Mouse (Mus musculus) lung, embryonic 14.5 days (tissue): ENCODE data around the gene Skil. TPM values are rescaled to one million over a fixed set of nuclear protein-coding genes. Genes with fewer than 3 reads are reported as not detected.

Experiments used
- ATAC-seq: fragments of 200-750 bp; cut with Nextera tagmentation; 2 replicates; pipeline ENCODE4 v1.8.0; 2017; ENCODE audit warnings: mild to moderate bottlenecking, moderate TSS enrichment, moderate library complexity; ENCODE audit not compliant: insufficient read depth
- DNase-seq: peaks from one replicate; pipeline ENCODE4 v3.0.0-alpha.2; 2015
- H3K27ac ChIP-seq: fragments of 300-500 bp; sonication (generic); 2 replicates; pipeline ENCODE4 v1.5.1; 2014; ENCODE audit warnings: low read depth, mild to moderate bottlenecking, moderate library complexity
- H3K27me3 ChIP-seq: fragments of 300-500 bp; sonication (generic); 2 replicates; pipeline ENCODE4 v1.6.1; 2014; ENCODE audit warnings: low read length, control low read depth; ENCODE audit not compliant: insufficient read depth
- H3K36me3 ChIP-seq: fragments of 300-500 bp; sonication (generic); 2 replicates; pipeline ENCODE4 v1.6.1; 2014; ENCODE audit warnings: control low read depth; ENCODE audit not compliant: insufficient read depth
- H3K4me1 ChIP-seq: fragments of 300-500 bp; sonication (generic); 2 replicates; pipeline ENCODE4 v1.6.1; 2014; ENCODE audit warnings: antibody characterized with exemption, control low read depth; ENCODE audit not compliant: insufficient read depth
- H3K4me2 ChIP-seq: fragments of 300-500 bp; sonication (generic); 2 replicates; pipeline ENCODE4 v1.6.1; 2014; ENCODE audit warnings: mild to moderate bottlenecking
- H3K4me3 ChIP-seq: fragments of 300-500 bp; sonication (generic); 2 replicates; pipeline ENCODE4 v1.5.1; 2014; ENCODE audit warnings: low read depth, low read length
- H3K9ac ChIP-seq: fragments of 300-500 bp; sonication (generic); 2 replicates; pipeline ENCODE4 v1.6.1; 2014
- H3K9me3 ChIP-seq: fragments of 300-500 bp; sonication (generic); 2 replicates; pipeline ENCODE4 v1.6.1; 2016; ENCODE audit warnings: low read depth, low read length, control low read depth
- CTCF ChIP-seq: IDR thresholded peaks from 2 replicates; pipeline ENCODE4 v1.5.1; 2016; ENCODE audit warnings: antibody characterized with exemption, low read depth
- WGBS: fragments of 180-500 bp; shearing (Covaris S2); extraction: QIAGEN DNeasy Blood & Tissue Kit; methylation state at CpG from one replicate; pipeline ENCODE4 v1.1.7; 2014; 5-methylcytosine and 5-hydroxymethylcytosine counted together
- polyA plus RNA-seq: library from polyadenylated mRNA; unstranded; fragments of >200 nt; fragmentation: Nextera tagmentation; extraction: Ambion mirVana; gene quantifications from 2 replicates; pipeline ENCODE4 v1.2.1, GENCODE M21; 2014

The Skil gene
- polyA plus RNA-seq, 1 experiment from 2014 or later = 24.0 TPM

DNA sequence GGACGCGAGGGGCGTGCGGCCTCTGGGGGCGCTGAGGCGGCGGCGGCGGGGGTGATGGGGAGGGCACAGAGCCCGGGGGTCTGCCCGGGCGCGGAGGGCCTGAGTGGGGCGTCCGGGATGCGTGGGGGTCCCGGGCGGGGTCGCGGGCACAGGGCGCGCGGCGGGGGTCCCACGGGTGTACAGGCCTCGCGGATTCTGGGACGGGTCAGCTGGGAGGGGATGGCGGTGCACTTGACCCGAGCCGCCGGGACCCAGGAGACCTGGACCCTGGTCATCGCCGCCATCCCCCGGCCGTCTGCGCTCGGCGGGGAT lies 277 bp downstream of the Skil start:
- Histone ChIP-seq H3K4me2 (peak overlapping the region; percentile 59), H3K4me3 (peak overlapping the region; percentile 91), H3K9me3 (no peaks in the 10 kb centered on the region), H3K9ac (peak overlapping the region; percentile 94), H3K27ac (peak overlapping the region; percentile 99), H3K4me1 (peaks cover 19% of the 10 kb centered on the region), H3K36me3 (peaks cover 15% of the 10 kb centered on the region; the same call in 1 of the 2 replicates), H3K27me3 (no peaks in the 10 kb centered on the region)
- DNase-seq (no peak), ATAC-seq (peak; percentile 44)
- WGBS = 1% methylated on average over 33 of the region's 39 CpGs
- no peak for TF ChIP-seq CTCF

DNA sequence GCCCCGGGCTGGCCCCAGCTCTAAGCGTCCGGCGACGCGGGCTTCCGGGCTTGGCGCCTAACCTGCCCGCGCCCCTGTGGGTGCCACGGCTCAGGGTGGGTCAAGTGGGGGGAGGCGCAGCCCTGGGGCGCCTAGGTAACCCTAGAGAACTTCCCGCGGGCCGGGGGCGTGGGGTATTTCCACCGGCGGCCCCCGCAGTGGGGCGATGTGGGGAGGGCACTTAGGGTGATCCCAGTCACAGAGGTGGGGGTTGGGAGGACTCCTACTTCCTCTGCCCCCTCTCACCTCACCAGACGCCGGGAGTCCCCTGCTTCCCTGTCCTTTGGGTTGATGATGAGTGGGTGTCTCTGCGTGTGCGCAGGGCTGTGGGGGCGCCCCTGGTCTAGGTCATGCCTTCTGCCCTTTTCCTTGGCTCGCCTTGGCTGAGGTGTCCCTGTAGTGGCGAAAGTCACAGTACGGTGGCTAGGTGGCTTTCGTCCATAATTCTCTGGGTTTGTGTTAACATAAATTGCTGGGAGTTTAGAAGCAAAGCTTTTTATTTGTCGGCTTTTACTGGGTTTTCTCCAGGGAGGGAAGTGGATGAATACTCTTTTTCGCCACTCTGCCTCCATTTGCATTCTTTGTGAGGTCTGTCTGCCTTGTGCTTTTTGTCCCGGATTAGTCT lies 765 bp downstream of the Skil start:
- WGBS = under 1% methylated on average over 33 of the region's 33 CpGs
- H3K36me3 ChIP-seq = peaks cover 15% of the 10 kb centered on the region; the same call in 1 of the 2 replicates
- ATAC-seq = peak; percentile 0; the same call in 1 of the 2 replicates

GRCm38 (mm10) chr3:31096155-31097101 lies 1.6 kb downstream of the Skil start:
- ATAC-seq (no peak), DNase-seq (no peak)
- Histone ChIP-seq H3K4me2 (peak overlapping the region; percentile 59), H3K36me3 (peaks cover 15% of the 10 kb centered on the region; the same call in 1 of the 2 replicates), H3K27me3 (no peaks in the 10 kb centered on the region), H3K4me3 (peak overlapping the region; percentile 91), H3K9ac (peak overlapping the region; percentile 94), H3K4me1 (peaks cover 19% of the 10 kb centered on the region), H3K27ac (peak overlapping the region; percentile 99), H3K9me3 (no peaks in the 10 kb centered on the region)
- no peak for TF ChIP-seq CTCF
- 30% methylated on average over 10 of the region's 10 CpGs for WGBS

More for the DNA sequence above, 765 bp downstream of the Skil start:
- DNase-seq = peak; percentile 47
- no peak for TF ChIP-seq CTCF
- Histone ChIP-seq H3K27me3 (no peaks in the 10 kb centered on the region), H3K4me2 (peak overlapping the region; percentile 59), H3K9ac (peak overlapping the region; percentile 94), H3K9me3 (no peaks in the 10 kb centered on the region), H3K4me1 (peaks cover 19% of the 10 kb centered on the region), H3K27ac (peak overlapping the region; percentile 99), H3K4me3 (peak overlapping the region; percentile 91)

GRCm38 (mm10) chr3:31097102-31097720 lies 2.4 kb downstream of the Skil start:
- H3K27me3 ChIP-seq = no peaks in the 10 kb centered on the region
- H3K36me3 ChIP-seq = peaks cover 15% of the 10 kb centered on the region; the same call in 1 of the 2 replicates
- ATAC-seq (no peak), DNase-seq (peak; percentile 39)
- H3K9ac ChIP-seq = no peak overlapping the region
- TF ChIP-seq CTCF = no peak
- H3K9me3 ChIP-seq = no peaks in the 10 kb centered on the region
- H3K4me1 ChIP-seq = peaks cover 19% of the 10 kb centered on the region
- peak overlapping the region; percentile 43 for H3K4me2 ChIP-seq
- H3K4me3 ChIP-seq = peak overlapping the region; percentile 91; the same call in 1 of the 2 replicates
- H3K27ac ChIP-seq = no peak overlapping the region
- 68% methylated on average over 13 of the region's 13 CpGs for WGBS

DNA sequence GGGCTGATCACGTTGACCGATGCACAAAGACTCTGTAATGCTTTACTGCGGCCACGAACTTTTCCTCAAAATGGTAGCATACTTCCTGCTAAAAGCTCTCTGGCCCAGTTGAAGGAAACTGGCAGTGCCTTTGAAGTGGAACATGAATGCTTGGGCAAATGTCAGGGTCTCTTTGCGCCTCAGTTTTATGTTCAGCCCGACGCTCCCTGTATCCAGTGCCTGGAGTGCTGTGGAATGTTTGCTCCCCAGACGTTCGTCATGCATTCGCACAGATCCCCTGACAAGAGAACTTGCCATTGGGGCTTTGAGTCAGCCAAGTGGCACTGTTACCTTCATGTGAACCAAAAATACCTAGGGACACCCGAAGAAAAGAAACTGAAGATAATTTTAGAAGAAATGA lies 3.1 kb downstream of the Skil start:
- Histone ChIP-seq H3K4me1 (peaks cover 18% of the 10 kb centered on the region), H3K27ac (no peak overlapping the region), H3K4me3 (peak overlapping the region; percentile 10; the same call in 1 of the 2 replicates), H3K36me3 (peaks cover 15% of the 10 kb centered on the region; the same call in 1 of the 2 replicates), H3K9me3 (no peaks in the 10 kb centered on the region), H3K9ac (no peak overlapping the region), H3K27me3 (no peaks in the 10 kb centered on the region), H3K4me2 (peak overlapping the region; percentile 43)
- DNase-seq (peak; percentile 29), ATAC-seq (no peak)
- WGBS = 54% methylated on average over 11 of the region's 11 CpGs
- no peak for TF ChIP-seq CTCF

DNA sequence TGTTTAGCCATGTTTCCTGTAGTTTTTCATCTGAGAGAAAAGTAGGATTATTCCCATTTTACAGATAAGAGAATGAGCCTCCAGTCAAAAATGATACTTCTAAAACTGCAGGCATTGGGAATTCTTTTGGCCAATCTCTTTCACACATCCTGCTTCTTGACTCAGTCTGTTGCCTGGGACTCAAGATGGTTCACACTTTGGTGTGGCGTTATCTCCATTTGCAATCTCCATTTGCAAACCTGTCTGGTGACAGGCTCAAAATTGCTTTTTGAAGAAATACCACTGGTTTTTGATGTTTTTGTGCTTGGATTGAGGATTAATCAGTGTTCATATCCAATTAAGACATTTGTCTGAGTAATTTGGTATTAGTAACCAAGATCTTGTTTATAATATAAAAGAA lies 3.7 kb downstream of the Skil start:
- no peak for TF ChIP-seq CTCF
- Histone ChIP-seq H3K4me2 (peak overlapping the region; percentile 43; the same call in 1 of the 2 replicates), H3K9me3 (no peaks in the 10 kb centered on the region), H3K9ac (no peak overlapping the region), H3K4me3 (no peak overlapping the region), H3K4me1 (peaks cover 14% of the 10 kb centered on the region), H3K27me3 (no peaks in the 10 kb centered on the region), H3K36me3 (peaks cover 15% of the 10 kb centered on the region; the same call in 1 of the 2 replicates), H3K27ac (no peak overlapping the region)
- no peak for DNase-seq
- ATAC-seq = no peak
- WGBS = 90% methylated on average over 1 of the region's 1 CpGs
